Mouse (Mus musculus) ES-E14 (cell line): ENCODE measurements at regions not wholly inside any gene's neighbourhood (a gene's known extent, or its start where the extent isn't known, plus 50 kb on each side); places are given as distances from the start of the nearest gene placed in this dataset.

ENCODE experiments used
- CHD2 ChIP-seq: IDR thresholded peaks from 2 replicates; pipeline ENCODE4 v1.6.1; 2014; ENCODE audit warnings: mild to moderate bottlenecking, low read depth, low read length, inconsistent platforms
- HCFC1 ChIP-seq: IDR thresholded peaks from 2 replicates; pipeline ENCODE4 v1.6.1; 2012; ENCODE audit warnings: low read length, inconsistent platforms, borderline replicate concordance; ENCODE audit not compliant: insufficient read depth
- MAFK ChIP-seq: IDR thresholded peaks from 2 replicates; pipeline ENCODE4 v1.6.1; 2014; ENCODE audit warnings: mild to moderate bottlenecking, low read depth, low read length, inconsistent platforms; ENCODE audit not compliant: insufficient read depth
- ZC3H11A ChIP-seq: IDR thresholded peaks from 2 replicates; pipeline ENCODE4 v1.6.1; 2012; ENCODE audit warnings: low read depth, mild to moderate bottlenecking, inconsistent platforms, low read length, borderline replicate concordance
- ZNF384 ChIP-seq: IDR thresholded peaks from 2 replicates; pipeline ENCODE4 v1.6.1; 2012; ENCODE audit warnings: low read depth, low read length, inconsistent platforms

- TF ChIP-seq ZNF384 = no peak
- no peak for TF ChIP-seq HCFC1
- no peak for TF ChIP-seq CHD2
- TF ChIP-seq MAFK = no peak
- TF ChIP-seq ZC3H11A = no peak
These were observed 190.1 kb upstream of the Ttc29 start for GRCm38 (mm10) chr8:78022986-78023385.
